Mouse (Mus musculus) hindbrain, postnatal 0 days (tissue): ENCODE data around the gene Il27ra. TPM values are rescaled to one million over a fixed set of nuclear protein-coding genes. Genes with fewer than 3 reads are reported as not detected.

Experiments used
- ATAC-seq: fragments of 200-750 bp; cut with Nextera tagmentation; 2 replicates; pipeline ENCODE4 v1.8.0; 2017; ENCODE audit warnings: mild to moderate bottlenecking, moderate TSS enrichment, moderate library complexity
- DNase-seq: peaks from one replicate; pipeline ENCODE4 v3.0.0-alpha.2; 2015; ENCODE audit warnings: low spot score
- H3K27ac ChIP-seq: fragments of 300-500 bp; sonication (generic); 2 replicates; pipeline ENCODE4 v1.5.1; 2014; ENCODE audit warnings: mild to moderate bottlenecking
- H3K27me3 ChIP-seq: fragments of 300-500 bp; sonication (generic); 2 replicates; pipeline ENCODE4 v1.6.1; 2014; ENCODE audit warnings: low read length, mixed read lengths; ENCODE audit not compliant: insufficient read depth
- H3K36me3 ChIP-seq: fragments of 300-500 bp; sonication (generic); 2 replicates; pipeline ENCODE4 v1.6.1; 2014; ENCODE audit warnings: low read length, mixed read lengths; ENCODE audit not compliant: insufficient read depth
- H3K4me1 ChIP-seq: fragments of 300-500 bp; sonication (generic); 2 replicates; pipeline ENCODE4 v1.6.1; 2014; ENCODE audit warnings: antibody characterized with exemption, low read length, mixed read lengths; ENCODE audit not compliant: insufficient read depth
- H3K4me2 ChIP-seq: fragments of 300-500 bp; sonication (generic); 2 replicates; pipeline ENCODE4 v1.6.1; 2014; ENCODE audit warnings: low read depth, mild to moderate bottlenecking, low read length, moderate library complexity, mixed read lengths
- H3K4me3 ChIP-seq: fragments of 300-500 bp; sonication (generic); 2 replicates; pipeline ENCODE4 v1.5.1; 2014; ENCODE audit warnings: low read length
- H3K9ac ChIP-seq: fragments of 300-500 bp; sonication (generic); replicated peaks from 2 replicates; pipeline ENCODE4 v1.6.1; 2014; ENCODE audit warnings: mild to moderate bottlenecking, low read length, moderate library complexity, mixed read lengths
- H3K9me3 ChIP-seq: fragments of 300-500 bp; sonication (generic); 2 replicates; pipeline ENCODE4 v1.6.1; 2016; ENCODE audit warnings: low read length, mixed read lengths
- CTCF ChIP-seq: IDR thresholded peaks from 2 replicates; pipeline ENCODE4 v1.5.1; 2016; ENCODE audit warnings: antibody characterized with exemption, control low read depth, low read depth
- WGBS: fragments of 180-500 bp; shearing (Covaris S2); extraction: QIAGEN DNeasy Blood & Tissue Kit; methylation state at CpG from one replicate; pipeline ENCODE4 v1.1.7; 2014; 5-methylcytosine and 5-hydroxymethylcytosine counted together
- polyA plus RNA-seq: library from polyadenylated mRNA; unstranded; fragments of >200 nt; fragmentation: Nextera tagmentation; extraction: Ambion mirVana; gene quantifications from 2 replicates; pipeline ENCODE4 v1.2.1, GENCODE M21; 2015
- total RNA-seq: library from RNA; depleted of rRNA; stranded (reverse); fragments of >200 nt; gene quantifications from 2 replicates; pipeline ENCODE4 v1.2.3, GENCODE M21; 2014; rRNA removed

Gene Il27ra
- total RNA-seq (0.29 and 0.47 TPM in 2 replicates), polyA plus RNA-seq (0.29 and 0.62 TPM in 2 replicates)

- peak; percentile 81 for TF ChIP-seq CTCF
- Histone ChIP-seq H3K4me2 (peak within 1 kb of the TSS; percentile 63), H3K27me3 (peaks cover 30% of the 10 kb centered on the region), H3K36me3 (no peaks in the 10 kb centered on the region), H3K4me3 (peak within 1 kb of the TSS; percentile 28), H3K4me1 (peaks cover 7% of the 10 kb centered on the region; the same call in 1 of the 2 replicates), H3K27ac (no peak within 1 kb of the TSS), H3K9ac (0 out of 2 replicates have a peak within 1 kb of the TSS, but pooled peaks have one; percentile 24), H3K9me3 (no peaks in the 10 kb centered on the region)
- peak; percentile 78 for ATAC-seq
- 3% methylated on average over 40 of the region's 40 CpGs for WGBS
- peak; percentile 82 for DNase-seq
Measured at GRCm38 (mm10) chr8:84042066-84042947, at the start of gene Il27ra. TSS of gene Il27ra (minus strand) at chr8:84042589.

GRCm38 (mm10) chr8:84090585-84090984 lies 48.2 kb upstream of the Il27ra start:
- H3K4me3 ChIP-seq, result no peak overlapping the region
- peaks cover 67% of the 10 kb centered on the region for H3K36me3 ChIP-seq
- DNase-seq, result no peak
- H3K9me3 ChIP-seq, result no peaks in the 10 kb centered on the region
- H3K4me1 ChIP-seq, result no peaks in the 10 kb centered on the region
- no peak for ATAC-seq
- TF ChIP-seq CTCF, result no peak
- no peak overlapping the region for H3K9ac ChIP-seq
- H3K4me2 ChIP-seq, result no peak overlapping the region
- no peaks in the 10 kb centered on the region for H3K27me3 ChIP-seq
- H3K27ac ChIP-seq, result no peak overlapping the region
- 91% methylated on average over 8 of the region's 8 CpGs for WGBS

- ATAC-seq (no peak), DNase-seq (no peak)
- H3K9ac ChIP-seq, result no peak overlapping the region
- 77% methylated on average over 9 of the region's 9 CpGs for WGBS
- no peak overlapping the region for H3K4me3 ChIP-seq
- no peak overlapping the region for H3K4me2 ChIP-seq
- no peaks in the 10 kb centered on the region for H3K9me3 ChIP-seq
- H3K27ac ChIP-seq, result no peak overlapping the region
- H3K27me3 ChIP-seq, result no peaks in the 10 kb centered on the region
- no peak for TF ChIP-seq CTCF
- H3K4me1 ChIP-seq, result no peaks in the 10 kb centered on the region
- H3K36me3 ChIP-seq, result peaks cover 57% of the 10 kb centered on the region
Measured at GRCm38 (mm10) chr8:84089277-84089676, 46.9 kb upstream of the Il27ra start.

- peaks cover 47% of the 10 kb centered on the region for H3K36me3 ChIP-seq
Measured at GRCm38 (mm10) chr8:84087821-84088220, 45.4 kb upstream of the Il27ra start.

GRCm38 (mm10) chr8:84087156-84087555 lies 44.8 kb upstream of the Il27ra start:
- no peak for ATAC-seq
- Histone ChIP-seq H3K4me3 (no peak overlapping the region), H3K4me2 (no peak overlapping the region), H3K36me3 (peaks cover 47% of the 10 kb centered on the region), H3K4me1 (no peaks in the 10 kb centered on the region), H3K27me3 (no peaks in the 10 kb centered on the region), H3K9ac (no peak overlapping the region), H3K27ac (no peak overlapping the region), H3K9me3 (no peaks in the 10 kb centered on the region)
- no peak for TF ChIP-seq CTCF
- WGBS, result 83% methylated on average over 7 of the region's 7 CpGs
- no peak for DNase-seq

More at GRCm38 (mm10) chr8:84087821-84088220, 45.4 kb upstream of the Il27ra start:
- Histone ChIP-seq H3K9me3 (no peaks in the 10 kb centered on the region), H3K4me1 (no peaks in the 10 kb centered on the region), H3K4me3 (no peak overlapping the region), H3K9ac (no peak overlapping the region), H3K27me3 (no peaks in the 10 kb centered on the region), H3K4me2 (no peak overlapping the region), H3K27ac (no peak overlapping the region)
- ATAC-seq (no peak), DNase-seq (no peak)
- WGBS, result 92% methylated on average over 14 of the region's 14 CpGs
- TF ChIP-seq CTCF, result no peak

GRCm38 (mm10) chr8:84084341-84085115 lies 42.1 kb upstream of the Il27ra start:
- no peaks in the 10 kb centered on the region for H3K4me1 ChIP-seq
- H3K9me3 ChIP-seq, result no peaks in the 10 kb centered on the region
- H3K27ac ChIP-seq, result no peak overlapping the region
- no peak overlapping the region for H3K4me3 ChIP-seq
- DNase-seq (no peak), ATAC-seq (no peak)
- TF ChIP-seq CTCF, result no peak
- H3K9ac ChIP-seq, result no peak overlapping the region
- H3K36me3 ChIP-seq, result peaks cover 40% of the 10 kb centered on the region
- 0 out of 2 replicates have a peak overlapping the region, but pooled peaks have one; percentile 10 for H3K4me2 ChIP-seq
- no peaks in the 10 kb centered on the region for H3K27me3 ChIP-seq
- 41% methylated on average over 42 of the region's 42 CpGs for WGBS
